Mouse (Mus musculus): ENCODE measurements around the gene Fkbp7.
A peak's percentile ranks its signal among the peaks of the same experiment; 100 is the strongest.

Fkbp7 gene

DNA sequence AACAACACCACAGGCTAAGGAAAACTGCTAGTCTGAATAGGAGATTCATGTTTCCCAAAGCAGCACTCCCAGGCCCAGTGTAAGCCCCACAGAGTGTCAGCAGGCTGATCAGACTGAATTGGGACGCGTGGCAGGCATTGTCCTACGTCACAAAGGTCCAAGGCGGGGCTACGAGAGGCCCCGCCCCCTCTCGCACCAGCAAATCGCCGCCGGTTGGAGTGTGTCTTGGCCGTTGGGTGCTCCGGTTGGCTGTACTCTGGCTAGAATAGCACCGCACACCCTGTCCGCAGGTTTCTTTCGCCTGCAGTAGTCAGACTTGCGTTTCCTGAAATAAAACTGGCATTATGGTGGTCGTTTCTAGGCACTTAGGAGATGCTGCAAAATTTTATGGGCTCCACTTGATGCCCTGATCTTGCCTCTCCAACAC lies at the start of gene Fkbp7:
TSS of gene Fkbp7 (minus strand) at position 151 of the 427 bp plus-strand sequence.
- peak; percentile 84 for DNase-seq (ENCODE audit: low spot score)

DNA sequence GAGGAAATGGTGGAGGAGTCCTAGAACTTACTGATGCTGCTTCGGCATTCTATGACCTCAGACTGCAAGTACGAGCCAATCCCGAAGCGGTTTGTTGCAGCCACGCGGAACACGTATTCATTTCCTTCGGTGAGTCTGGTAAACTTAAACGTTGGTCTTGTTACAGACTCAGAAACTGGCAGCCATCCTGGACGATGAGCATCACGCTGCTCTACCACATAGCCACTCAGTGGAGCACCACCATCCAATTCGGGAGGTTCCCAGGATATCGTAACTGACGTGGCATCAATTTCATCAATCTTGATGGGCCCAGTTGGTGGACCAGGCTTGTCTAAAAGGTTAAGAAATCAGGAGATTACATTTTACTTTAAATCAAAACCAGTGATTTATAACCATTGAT lies 46.7 kb upstream of the Fkbp7 start:
- no peak for DNase-seq (ENCODE audit: low spot score)

DNA sequence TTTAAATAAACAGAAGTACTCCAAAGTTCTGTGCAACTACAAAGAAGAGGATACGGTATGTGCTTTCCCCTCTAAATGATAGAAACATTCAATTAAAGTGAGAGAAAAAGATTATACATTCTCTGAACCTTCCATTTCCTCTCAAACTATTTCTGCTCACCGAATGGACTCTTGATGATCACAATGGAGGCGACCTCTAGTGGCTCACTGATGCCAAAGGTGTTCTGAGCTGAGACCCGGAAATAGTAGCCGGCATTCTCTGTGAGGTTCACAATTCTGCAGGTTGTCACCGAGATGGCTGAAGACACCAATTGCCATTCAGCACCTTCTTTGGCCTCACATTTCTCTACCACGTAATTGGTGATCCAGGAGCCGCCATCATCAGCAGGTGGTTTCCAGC lies 42.1 kb upstream of the Fkbp7 start:
- no peak for DNase-seq (ENCODE audit: low spot score)

DNA sequence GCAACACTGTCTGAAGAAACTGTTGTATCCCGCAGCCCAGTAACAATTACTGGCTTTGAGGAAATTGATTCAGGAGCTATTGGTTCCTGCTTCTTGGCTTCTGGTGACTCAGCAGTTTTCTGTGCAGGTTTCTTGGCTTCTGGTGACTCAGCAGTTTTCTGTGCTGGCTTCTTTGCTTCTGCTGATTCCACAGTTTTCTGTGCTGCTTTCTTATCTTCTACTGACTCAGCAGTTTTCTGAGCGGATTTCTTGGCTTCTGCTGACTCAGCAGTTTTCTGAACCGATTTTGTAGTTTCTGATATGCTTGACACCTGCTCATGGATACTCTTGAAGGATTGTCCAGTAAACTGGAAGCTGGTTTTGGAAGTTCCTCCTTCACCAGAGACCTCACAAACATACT lies 35.6 kb upstream of the Fkbp7 start:
- no peak for DNase-seq (ENCODE audit: low spot score)

DNA sequence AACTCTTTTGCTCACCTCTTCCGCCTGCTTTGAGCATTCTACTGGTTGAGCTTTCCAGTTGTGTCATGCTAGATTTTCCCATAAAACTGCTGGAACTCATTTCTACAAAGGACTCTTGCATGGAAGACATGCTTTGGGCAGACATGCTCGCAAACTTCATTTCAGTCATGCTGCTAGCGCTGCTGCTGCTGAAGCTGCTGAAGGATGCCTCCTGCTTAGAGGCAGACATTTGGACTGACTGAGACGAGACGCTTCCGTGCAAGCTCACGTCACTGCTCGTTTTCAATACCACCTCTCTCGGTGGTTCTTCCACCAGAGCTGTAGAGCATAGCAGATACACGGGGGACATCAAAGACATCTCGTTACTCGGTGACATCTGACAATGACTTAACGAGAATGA lies 32.7 kb upstream of the Fkbp7 start:
- DNase-seq (ENCODE audit: low spot score), result no peak

DNA sequence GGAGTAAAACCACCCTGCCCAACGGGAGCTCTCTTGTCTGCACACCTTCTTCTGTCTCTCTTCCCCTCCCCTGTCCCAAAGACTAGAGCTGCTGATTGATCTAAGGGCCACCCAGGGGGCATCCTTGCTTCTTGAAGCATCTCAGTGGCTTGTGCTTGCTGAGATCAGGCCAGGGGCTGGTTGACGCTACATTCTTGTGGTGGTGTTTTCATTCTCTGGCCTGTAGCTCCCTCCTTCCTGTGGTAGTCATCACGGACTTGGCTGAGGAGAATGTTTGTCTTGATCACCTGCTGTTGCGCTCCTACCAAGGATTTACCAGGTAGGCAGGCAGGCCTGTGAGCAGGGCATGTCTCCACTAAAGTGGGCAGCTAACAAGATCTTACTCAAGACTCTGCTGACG lies 29.8 kb upstream of the Fkbp7 start:
- no peak for DNase-seq (ENCODE audit: low spot score)

DNA sequence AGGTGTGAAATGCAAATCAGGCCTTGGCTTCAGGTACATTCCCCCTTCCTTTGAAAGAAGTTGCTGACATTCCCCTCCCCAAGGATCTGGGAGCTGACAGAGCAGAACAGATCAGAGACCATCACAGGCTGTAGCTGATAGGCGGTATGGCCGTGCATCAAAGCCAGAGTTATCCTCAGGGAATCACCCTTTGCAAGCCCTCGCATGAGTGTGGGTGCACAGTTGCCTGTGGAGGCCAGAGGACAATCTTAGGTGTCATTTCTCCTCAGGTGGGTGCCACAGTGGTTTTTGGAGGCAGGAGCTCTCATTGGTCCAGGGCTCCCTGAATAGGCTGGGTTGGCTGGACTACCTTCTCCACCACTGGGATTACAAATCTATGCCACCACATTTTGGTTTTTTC lies 29.3 kb upstream of the Fkbp7 start:
- DNase-seq (ENCODE audit: low spot score), result no peak

DNA sequence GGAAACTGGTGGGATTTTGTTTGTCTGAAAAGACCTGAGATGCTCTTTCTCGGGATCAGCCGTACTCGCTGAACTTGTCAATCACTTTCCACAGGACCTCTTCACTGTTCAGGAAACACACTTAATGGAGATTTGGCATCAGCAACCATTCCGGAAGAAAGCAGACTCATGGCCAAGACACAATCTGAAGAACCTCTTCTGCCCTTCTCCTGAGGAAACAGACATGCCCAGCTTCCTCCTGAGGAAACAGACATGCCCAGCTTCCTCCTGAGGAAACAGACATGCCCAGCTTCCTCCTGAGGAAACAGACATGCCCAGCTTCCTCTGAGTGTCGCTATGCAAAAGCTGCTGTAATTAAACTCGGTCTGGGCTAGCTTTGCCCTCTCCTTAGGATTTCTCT lies 22.4 kb upstream of the Fkbp7 start:
- no peak for DNase-seq (ENCODE audit: low spot score)

DNA sequence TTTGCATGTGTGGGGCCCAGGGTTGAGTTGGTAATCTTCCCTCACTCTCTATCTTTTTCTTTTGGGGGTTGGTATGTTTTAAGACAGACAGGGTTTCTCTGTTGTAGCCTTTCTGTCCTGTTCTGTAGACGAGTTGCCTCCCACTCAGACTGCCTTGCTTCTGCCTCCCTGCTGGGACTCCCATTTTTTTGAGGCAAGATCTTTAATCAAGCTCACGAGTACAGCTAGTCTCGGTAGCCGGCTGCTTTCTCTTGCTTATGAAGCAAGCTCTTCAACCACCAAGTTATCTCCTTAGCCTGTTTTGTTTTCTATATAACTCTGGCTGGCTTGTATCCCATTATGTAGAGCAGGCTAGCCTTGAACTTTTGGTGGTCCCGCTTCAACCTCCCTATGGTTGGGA lies 20.8 kb upstream of the Fkbp7 start:
- no peak for DNase-seq (ENCODE audit: low spot score)

DNA sequence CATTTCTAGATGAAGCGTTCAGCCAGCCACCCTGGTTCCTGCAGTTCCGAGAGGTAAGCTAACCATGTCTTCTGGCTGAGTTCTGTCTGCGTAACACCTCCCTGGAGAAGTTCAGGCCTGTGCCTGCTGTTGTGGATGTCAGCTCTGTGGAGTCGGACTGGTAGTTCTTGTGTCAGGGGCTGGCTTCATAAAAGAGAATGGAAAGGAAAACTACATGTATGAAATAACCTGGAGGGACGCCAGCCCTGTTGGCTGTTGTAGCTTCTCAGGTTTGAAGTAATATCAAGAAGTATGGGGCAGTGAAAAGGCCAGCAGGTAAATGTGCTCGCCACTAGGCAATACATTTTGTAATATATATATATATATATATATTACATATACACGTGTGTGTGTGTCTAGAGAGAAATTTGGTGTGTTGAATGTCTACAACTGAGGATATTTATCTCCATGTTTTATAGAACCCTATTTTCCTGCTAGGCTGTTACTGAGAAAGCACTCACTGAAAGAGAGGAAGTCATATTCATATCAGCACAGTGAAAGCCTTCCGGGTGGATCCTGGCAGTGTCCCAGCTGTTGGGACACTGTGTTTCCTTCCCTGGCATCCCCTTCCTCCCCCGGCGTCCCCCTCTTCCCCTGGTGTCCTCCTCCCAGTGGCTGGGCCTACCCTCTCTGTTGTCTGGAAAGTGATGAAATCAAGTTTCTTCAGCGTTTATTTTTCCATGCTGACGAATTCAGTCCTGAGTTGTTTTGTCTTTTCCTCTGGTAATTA lies 17.7 kb upstream of the Fkbp7 start:
- DNase-seq (ENCODE audit: low spot score), result no peak

DNA sequence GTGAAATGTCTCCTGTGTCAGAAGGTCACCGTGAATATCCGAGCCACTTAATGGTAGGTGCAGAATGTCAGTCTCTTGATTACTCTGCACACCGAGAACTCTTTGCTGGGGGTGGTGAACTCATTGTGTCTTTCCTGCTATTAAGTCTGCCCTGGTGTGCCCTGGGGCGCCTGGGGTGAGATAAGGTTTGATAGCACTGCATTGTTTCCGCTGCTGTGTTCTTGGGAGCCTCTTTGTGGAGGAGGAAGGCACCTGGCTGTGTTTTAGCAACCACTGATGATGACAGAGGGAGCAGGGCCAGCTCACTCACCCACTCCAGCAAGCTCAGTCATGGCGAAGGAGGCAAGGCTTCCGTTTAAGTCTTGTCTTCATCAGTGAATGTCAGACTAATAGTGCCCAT lies 15.2 kb upstream of the Fkbp7 start:
- DNase-seq (ENCODE audit: low spot score), result no peak

DNA sequence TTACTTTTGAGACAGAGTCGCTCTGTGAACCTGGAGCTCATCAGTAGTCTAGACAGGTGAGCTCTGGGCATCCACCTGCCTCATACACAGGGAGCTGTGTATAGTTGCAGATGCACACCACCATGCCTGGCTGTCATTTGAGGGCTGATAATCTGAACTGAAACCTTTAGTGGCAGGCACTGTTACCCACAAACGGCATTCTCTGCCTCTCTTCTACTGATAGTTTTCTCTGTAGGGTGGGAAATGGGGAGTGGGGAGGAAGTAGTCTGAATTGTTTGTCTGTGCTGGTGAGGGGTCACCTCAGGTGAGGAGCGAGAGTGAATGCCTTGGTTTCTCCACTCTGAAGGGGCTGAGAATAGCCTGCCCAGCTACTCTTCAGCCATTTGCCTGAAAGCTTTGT lies 14.7 kb upstream of the Fkbp7 start:
- no peak for DNase-seq (ENCODE audit: low spot score)

DNA sequence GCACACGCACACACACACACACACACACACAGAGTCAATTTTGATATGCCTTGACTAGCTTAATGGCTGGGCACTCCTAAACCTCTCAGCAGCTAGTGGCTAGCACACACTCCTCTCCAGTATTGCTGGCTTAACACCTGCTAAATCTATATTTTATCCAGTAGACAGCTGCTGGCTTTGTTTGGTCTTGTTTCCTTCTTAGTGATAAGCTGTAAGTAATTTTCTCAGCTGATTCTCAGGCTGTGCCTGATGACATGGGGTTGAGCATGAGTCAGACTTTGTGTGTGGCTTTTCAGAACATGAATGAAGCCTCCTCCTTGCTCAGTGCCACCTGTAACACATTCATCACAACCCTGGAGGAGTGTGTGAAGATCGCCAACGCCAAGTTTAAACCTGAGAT lies 14.1 kb upstream of the Fkbp7 start:
- DNase-seq (ENCODE audit: low spot score), result no peak

DNA sequence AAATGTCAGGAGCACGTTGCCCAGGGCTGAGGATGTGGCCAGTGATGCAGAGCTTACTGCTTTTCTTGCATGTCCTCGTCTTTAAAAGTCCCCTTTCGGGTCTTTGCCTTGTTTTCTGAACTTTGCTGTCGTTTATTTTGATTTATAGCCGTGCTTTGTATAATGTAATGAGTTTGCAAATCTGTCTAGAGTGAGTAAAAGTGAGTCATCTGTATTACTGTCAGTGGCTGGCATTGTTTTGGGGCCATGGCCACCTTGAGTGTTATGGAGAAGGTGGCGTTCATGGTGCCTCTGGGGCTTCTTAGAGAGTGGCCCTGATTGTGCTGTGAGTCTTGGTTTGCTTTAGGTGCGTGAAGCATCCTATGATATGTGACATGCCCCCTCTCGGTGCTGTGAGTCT lies 9.4 kb upstream of the Fkbp7 start:
- DNase-seq (ENCODE audit: low spot score), result no peak

DNA sequence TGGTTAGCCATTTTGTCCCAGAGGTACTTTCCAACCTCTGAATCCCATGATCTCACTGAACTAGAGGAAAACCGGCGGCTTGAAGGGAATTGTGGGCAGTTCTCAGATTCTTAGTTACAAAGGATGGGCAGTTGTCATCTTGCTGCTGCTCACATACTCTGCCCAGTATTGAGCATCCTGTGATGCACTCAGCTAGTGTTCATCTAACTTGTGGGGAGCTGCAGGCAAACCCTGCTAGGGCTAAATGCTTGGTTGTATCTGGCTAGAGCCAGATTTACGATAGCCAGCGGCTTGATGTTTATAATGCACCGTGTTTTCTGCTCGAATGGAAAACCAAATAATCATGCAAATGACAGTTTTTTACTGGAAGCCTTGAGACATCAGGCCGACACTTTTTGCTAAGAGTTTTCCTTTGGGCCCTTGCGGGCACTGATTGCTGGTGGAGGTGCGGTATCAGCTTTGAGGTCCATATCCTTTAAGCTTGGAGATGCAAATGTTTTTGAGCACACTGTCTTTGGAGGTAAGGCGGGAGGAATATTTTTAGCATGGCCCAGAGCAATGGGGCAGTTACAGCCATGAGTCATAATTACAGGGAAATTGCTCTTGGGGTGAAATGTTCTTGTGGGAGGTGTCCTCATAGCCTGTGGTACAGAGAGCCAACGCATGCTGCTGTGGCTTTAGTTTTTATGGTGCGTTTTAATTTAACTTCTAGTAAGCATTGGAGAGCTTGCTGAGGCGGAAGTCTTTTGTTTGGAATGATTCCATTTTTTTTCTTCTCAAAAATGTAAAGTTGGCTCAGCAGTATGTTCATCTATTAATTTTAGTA lies 3.7 kb upstream of the Fkbp7 start:
- no peak for DNase-seq (ENCODE audit: low spot score)

DNA sequence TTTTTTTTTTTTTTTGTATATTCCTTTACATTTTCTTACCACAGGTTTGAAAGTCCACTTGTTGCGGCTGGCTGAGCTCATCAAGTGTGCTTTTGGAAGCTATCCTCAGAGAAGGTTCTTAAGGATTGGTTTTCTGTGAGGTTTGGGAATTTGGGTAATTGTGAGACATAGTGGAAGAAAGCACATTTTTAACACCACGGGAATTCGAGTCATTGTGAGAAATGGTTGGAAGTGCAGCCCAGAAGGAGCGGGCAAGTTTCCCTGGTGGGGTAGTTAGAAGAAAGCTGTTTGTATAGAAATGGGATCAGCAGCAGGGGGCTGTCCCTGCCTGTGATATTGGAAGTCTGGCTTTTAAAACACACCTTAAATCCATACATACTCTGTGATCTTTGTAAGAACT lies 3.0 kb upstream of the Fkbp7 start:
- DNase-seq (ENCODE audit: low spot score), result no peak

DNA sequence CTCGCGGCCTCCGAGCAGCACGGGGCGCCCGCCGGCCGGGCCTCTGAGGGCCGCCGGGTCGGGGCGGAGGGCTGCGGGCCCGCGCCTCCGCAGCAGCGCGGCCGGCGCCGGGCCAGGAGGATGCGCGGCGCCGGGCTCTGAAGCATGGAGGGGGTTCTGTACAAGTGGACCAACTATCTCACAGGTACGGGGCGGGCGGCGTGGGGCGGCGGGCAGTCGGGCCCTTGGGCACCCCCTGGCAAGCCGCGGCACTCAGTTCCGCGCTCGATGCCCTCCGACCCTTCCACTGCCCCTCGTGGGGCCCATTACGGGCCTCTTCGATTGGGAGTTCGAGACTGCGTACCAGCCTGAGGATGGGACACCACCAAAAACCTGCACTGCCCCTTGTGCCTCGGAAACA lies 2.5 kb upstream of the Fkbp7 start:
- DNase-seq (ENCODE audit: low spot score), result no peak

DNA sequence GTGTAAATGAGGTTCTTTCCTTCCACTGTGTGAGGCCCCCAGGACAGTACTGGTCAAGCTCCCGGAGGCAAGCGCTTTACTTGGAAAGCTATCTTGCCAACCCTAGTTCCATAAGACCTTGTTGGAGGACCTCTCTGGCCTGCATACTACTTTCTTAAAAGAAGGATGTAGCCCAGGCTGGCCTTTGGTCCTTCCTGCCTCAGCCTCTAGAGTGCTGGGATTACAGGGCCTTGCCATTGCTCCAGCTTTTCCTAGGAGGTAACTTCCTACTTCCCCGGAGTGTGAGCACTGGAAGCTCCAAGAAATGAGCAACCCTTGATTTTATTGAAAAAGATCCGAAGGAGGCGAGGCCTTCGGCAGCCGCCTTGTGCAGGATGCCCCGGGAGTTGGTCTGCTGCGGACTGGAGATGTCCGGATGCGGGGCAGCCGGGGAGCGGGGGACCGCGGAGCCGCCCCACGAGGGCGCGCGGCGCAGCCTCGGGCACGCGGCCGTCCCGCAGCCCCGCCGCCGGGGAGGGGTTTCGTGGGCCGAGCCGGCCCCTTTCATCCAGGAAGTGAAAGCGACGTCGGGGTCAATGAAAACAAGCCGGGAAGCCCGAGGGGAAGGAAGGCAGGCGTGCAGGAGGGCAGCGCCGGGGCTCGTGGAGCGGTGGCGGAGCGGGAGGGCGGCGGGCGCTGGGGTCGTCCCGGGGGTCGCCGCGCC lies 2.0 kb upstream of the Fkbp7 start, which contains the start of gene Plekha3:
TSS of gene Plekha3 (plus strand) at position 557 of the 703 bp plus-strand sequence.
- DNase-seq (ENCODE audit: low spot score), result peak; percentile 71

DNA sequence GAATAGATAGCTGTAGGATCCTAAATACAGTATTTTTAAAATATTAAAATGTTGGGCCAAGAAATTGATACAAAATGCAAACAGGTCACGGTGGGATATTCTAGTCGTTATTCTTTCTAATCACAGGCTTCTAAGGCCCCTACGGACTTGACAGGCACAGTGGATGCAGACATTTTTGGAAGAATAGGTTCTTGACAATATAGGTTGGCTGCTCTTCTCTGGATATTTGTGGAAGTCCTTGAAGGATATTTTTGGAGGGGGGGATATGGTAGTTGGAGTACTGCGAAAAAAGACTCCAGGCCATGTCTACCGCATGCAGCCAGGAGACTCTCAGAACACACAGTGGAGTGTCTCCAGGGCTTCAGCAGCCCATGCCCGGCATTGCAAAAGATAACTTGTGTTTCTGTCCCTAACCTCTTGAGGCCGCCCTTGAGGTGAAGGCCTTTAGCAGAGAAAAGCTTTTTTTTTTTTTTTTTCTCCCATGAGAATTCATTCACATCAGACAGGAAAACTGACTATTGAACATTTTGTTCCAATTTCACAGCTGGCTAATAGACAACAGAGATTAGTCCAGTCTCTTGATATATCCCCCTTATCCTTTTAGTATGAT lies 661 bp upstream of the Fkbp7 start:
- DNase-seq (ENCODE audit: low spot score), result no peak

DNA sequence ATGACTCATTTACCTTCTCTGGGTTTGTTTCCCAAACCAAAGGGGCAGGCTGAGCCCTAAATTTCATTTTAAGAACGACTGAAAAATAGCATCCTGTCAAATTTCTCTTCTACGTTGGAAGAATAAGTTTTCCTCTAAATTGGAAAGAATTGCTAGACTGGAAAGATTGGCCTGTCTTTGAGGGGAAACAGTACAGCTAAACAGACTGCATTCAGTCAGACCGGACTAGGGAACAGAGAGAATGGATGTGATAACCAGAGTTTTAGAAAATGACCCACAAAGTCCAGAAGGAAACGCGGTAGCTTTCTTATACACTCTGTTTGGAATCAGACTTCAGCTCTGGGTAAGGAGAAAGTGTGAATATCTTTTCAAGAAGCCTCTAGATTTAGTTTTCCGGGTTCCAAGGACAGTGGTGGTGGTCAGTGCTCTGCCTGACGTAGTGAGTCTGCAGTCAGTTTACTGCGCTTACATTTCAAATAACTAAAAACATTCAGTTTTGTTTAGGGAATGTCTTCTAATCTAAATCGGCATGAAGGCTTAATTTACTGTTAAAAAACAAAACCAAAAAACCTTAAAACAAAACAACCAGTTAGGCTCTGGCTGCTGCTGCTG lies 676 bp downstream of the Fkbp7 start:
- DNase-seq (ENCODE audit: low spot score), result no peak

DNA sequence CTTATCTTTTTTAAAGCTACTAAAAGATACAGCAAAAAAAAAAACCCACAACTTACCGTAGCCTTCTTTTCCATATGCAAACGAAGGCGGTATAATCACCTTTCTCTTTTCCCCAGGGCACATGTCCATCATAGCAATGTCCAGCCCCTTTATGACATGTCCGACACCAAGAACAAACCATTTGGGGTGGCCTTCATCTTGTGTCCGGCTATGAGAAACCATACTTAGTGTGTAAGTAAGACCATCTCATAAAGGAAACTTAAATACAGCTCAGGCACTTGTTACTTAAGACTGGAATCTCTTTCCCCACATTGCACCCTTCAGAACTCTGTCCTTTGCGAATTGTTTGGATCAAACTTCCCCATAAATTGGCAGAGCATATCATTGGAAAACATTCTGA lies 1.3 kb downstream of the Fkbp7 start:
- DNase-seq (ENCODE audit: low spot score), result no peak

DNA sequence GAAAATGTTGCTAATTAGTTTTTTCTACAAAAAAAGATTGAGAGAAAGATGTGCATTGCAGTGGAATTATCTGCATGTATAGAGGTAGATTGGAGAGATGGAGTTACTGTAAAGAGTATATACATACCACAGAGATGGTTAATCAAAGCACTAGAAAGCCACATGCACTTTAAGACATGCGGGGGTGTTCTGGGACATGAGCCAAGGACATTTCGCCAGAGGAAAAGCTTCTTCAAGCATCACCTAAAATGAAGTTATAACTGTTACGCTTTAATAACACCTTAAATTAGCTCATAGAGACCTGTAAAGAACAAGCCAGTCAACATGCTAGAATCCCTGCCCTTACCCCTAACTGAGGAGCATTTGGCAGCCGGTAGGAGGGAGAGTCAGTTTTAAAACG lies 5.7 kb downstream of the Fkbp7 start:
- DNase-seq (ENCODE audit: low spot score), result no peak
